Mouse (Mus musculus) midbrain, embryonic 10.5 days (tissue): Measurements from ENCODE around the gene Gpr19. TPM values are rescaled to one million over a fixed set of nuclear protein-coding genes. Genes with fewer than 3 reads are reported as not detected.
A peak's percentile ranks its signal among the peaks of the same experiment; 100 is the strongest.

Source experiments
- DNase-seq: peaks from one replicate; pipeline ENCODE4 v3.0.0-alpha.2; 2017; ENCODE audit warnings: low spot score
- H3K27ac ChIP-seq: fragments of 300-500 bp; sonication (generic); replicated peaks from 2 replicates; pipeline ENCODE4 v1.5.1; 2016; ENCODE audit warnings: mild to moderate bottlenecking
- H3K27me3 ChIP-seq: fragments of 300-500 bp; sonication (generic); 2 replicates; pipeline ENCODE4 v1.6.1; 2016; ENCODE audit warnings: low read depth, mild to moderate bottlenecking; ENCODE audit not compliant: poor library complexity, severe bottlenecking
- H3K36me3 ChIP-seq: fragments of 300-500 bp; sonication (generic); 2 replicates; pipeline ENCODE4 v1.6.1; 2016; ENCODE audit warnings: mild to moderate bottlenecking, moderate library complexity
- H3K4me1 ChIP-seq: fragments of 300-500 bp; sonication (generic); 2 replicates; pipeline ENCODE4 v1.6.1; 2016
- H3K4me3 ChIP-seq: fragments of 300-500 bp; sonication (generic); 2 replicates; pipeline ENCODE4 v1.5.1; 2016; ENCODE audit warnings: mild to moderate bottlenecking, moderate library complexity
- H3K9me3 ChIP-seq: fragments of 300-500 bp; sonication (generic); replicated peaks from 2 replicates; pipeline ENCODE4 v1.6.1; 2016; ENCODE audit warnings: mild to moderate bottlenecking
- WGBS: fragments of 180-500 bp; shearing (Covaris S2); methylation state at CpG from one replicate; pipeline ENCODE4 v1.1.7; 2016; 5-methylcytosine and 5-hydroxymethylcytosine counted together
- polyA plus RNA-seq: library from polyadenylated mRNA; unstranded; fragments of >200 nt; fragmentation: Nextera tagmentation; extraction: Ambion mirVana; gene quantifications from 2 replicates; pipeline ENCODE4 v1.2.1, GENCODE M21; 2016

Gene Gpr19
- polyA plus RNA-seq, 1 experiment from 2014 or later: 32.3 TPM

GRCm38 (mm10) chr6:134890436-134890835, 7.9 kb downstream of the Gpr19 start:
- H3K4me1 ChIP-seq: peaks cover 47% of the 10 kb centered on the region
- no peaks in the 10 kb centered on the region for H3K27me3 ChIP-seq
- H3K36me3 ChIP-seq: peaks cover 5% of the 10 kb centered on the region
- H3K9me3 ChIP-seq: no peaks in the 10 kb centered on the region
- peak overlapping the region; percentile 38 for H3K27ac ChIP-seq
- no peak for DNase-seq
- no peak overlapping the region for H3K4me3 ChIP-seq
- WGBS: 86% methylated on average over 7 of the region's 7 CpGs

- peak overlapping the region; percentile 90; the same call in 1 of the 2 replicates for H3K27ac ChIP-seq
- H3K4me3 ChIP-seq: no peak overlapping the region
- DNase-seq: no peak
- peaks cover 9% of the 10 kb centered on the region; the same call in 1 of the 2 replicates for H3K36me3 ChIP-seq
- 90% methylated on average over 1 of the region's 1 CpGs for WGBS
- H3K27me3 ChIP-seq: no peaks in the 10 kb centered on the region
- H3K9me3 ChIP-seq: no peaks in the 10 kb centered on the region
- H3K4me1 ChIP-seq: peaks cover 53% of the 10 kb centered on the region
These were observed 8.6 kb downstream of the Gpr19 start for GRCm38 (mm10) chr6:134889763-134890162.

- H3K36me3 ChIP-seq: peaks cover 20% of the 10 kb centered on the region
- 7% methylated on average over 4 of the region's 4 CpGs for WGBS
- H3K4me3 ChIP-seq: peak overlapping the region; percentile 70
- no peaks in the 10 kb centered on the region for H3K9me3 ChIP-seq
- peaks cover 54% of the 10 kb centered on the region for H3K4me1 ChIP-seq
- DNase-seq: peak; percentile 72
- H3K27ac ChIP-seq: peak overlapping the region; percentile 90
- no peaks in the 10 kb centered on the region for H3K27me3 ChIP-seq
These were observed 9.8 kb downstream of the Gpr19 start for GRCm38 (mm10) chr6:134888563-134889017.

- DNase-seq: peak; percentile 91
- Histone ChIP-seq H3K36me3 (peaks cover 25% of the 10 kb centered on the region), H3K4me1 (peaks cover 54% of the 10 kb centered on the region), H3K4me3 (peak overlapping the region; percentile 70), H3K9me3 (no peaks in the 10 kb centered on the region), H3K27me3 (no peaks in the 10 kb centered on the region), H3K27ac (peak overlapping the region; percentile 90)
- under 1% methylated on average over 10 of the region's 10 CpGs for WGBS
These were observed 10.5 kb downstream of the Gpr19 start for GRCm38 (mm10) chr6:134887711-134888449.

GRCm38 (mm10) chr6:134887008-134887407, 11.4 kb downstream of the Gpr19 start:
- Histone ChIP-seq H3K9me3 (no peaks in the 10 kb centered on the region), H3K27ac (peak overlapping the region; percentile 90), H3K36me3 (peaks cover 34% of the 10 kb centered on the region), H3K4me1 (peaks cover 54% of the 10 kb centered on the region), H3K4me3 (peak overlapping the region; percentile 70), H3K27me3 (no peaks in the 10 kb centered on the region)
- peak; percentile 33 for DNase-seq
- WGBS: 24% methylated on average over 5 of the region's 5 CpGs

GRCm38 (mm10) chr6:134886475-134886874, 11.9 kb downstream of the Gpr19 start:
- WGBS: 90% methylated on average over 8 of the region's 8 CpGs
- H3K9me3 ChIP-seq: no peaks in the 10 kb centered on the region
- H3K4me1 ChIP-seq: peaks cover 54% of the 10 kb centered on the region
- peak overlapping the region; percentile 70 for H3K4me3 ChIP-seq
- DNase-seq: no peak
- no peaks in the 10 kb centered on the region for H3K27me3 ChIP-seq
- peaks cover 39% of the 10 kb centered on the region for H3K36me3 ChIP-seq
- peak overlapping the region; percentile 90 for H3K27ac ChIP-seq

GRCm38 (mm10) chr6:134885515-134885914, 12.9 kb downstream of the Gpr19 start:
- DNase-seq: no peak
- Histone ChIP-seq H3K36me3 (peaks cover 46% of the 10 kb centered on the region), H3K27ac (no peak overlapping the region), H3K4me3 (peak overlapping the region; percentile 70; the same call in 1 of the 2 replicates), H3K4me1 (peaks cover 60% of the 10 kb centered on the region), H3K27me3 (no peaks in the 10 kb centered on the region), H3K9me3 (no peaks in the 10 kb centered on the region)
- WGBS: 93% methylated on average over 2 of the region's 2 CpGs

GRCm38 (mm10) chr6:134883661-134884060, 14.7 kb downstream of the Gpr19 start:
- Histone ChIP-seq H3K9me3 (no peaks in the 10 kb centered on the region), H3K36me3 (peaks cover 55% of the 10 kb centered on the region), H3K27ac (no peak overlapping the region), H3K4me3 (no peak overlapping the region), H3K27me3 (no peaks in the 10 kb centered on the region), H3K4me1 (peaks cover 41% of the 10 kb centered on the region)
- DNase-seq: no peak
- WGBS: 90% methylated on average over 4 of the region's 4 CpGs

GRCm38 (mm10) chr6:134880046-134880445, 18.3 kb downstream of the Gpr19 start:
- Histone ChIP-seq H3K9me3 (no peaks in the 10 kb centered on the region), H3K27me3 (no peaks in the 10 kb centered on the region), H3K27ac (no peak overlapping the region), H3K4me3 (no peak overlapping the region), H3K36me3 (peaks cover 65% of the 10 kb centered on the region), H3K4me1 (peaks cover 10% of the 10 kb centered on the region)
- WGBS: 89% methylated on average over 2 of the region's 2 CpGs
- no peak for DNase-seq

- 93% methylated on average over 5 of the region's 5 CpGs for WGBS
- H3K36me3 ChIP-seq: peaks cover 64% of the 10 kb centered on the region
- H3K27me3 ChIP-seq: no peaks in the 10 kb centered on the region
- no peak for DNase-seq
- peaks cover 6% of the 10 kb centered on the region for H3K4me1 ChIP-seq
- H3K9me3 ChIP-seq: no peaks in the 10 kb centered on the region
- H3K4me3 ChIP-seq: no peak overlapping the region
- no peak overlapping the region for H3K27ac ChIP-seq
These were observed 18.8 kb downstream of the Gpr19 start for GRCm38 (mm10) chr6:134879556-134879955.

GRCm38 (mm10) chr6:134877892-134878291, 20.5 kb downstream of the Gpr19 start:
- H3K9me3 ChIP-seq: no peaks in the 10 kb centered on the region
- no peak for DNase-seq
- peaks cover 66% of the 10 kb centered on the region for H3K36me3 ChIP-seq
- peaks cover 6% of the 10 kb centered on the region for H3K4me1 ChIP-seq
- 86% methylated on average over 1 of the region's 1 CpGs for WGBS
- no peak overlapping the region for H3K4me3 ChIP-seq
- no peaks in the 10 kb centered on the region for H3K27me3 ChIP-seq
- no peak overlapping the region for H3K27ac ChIP-seq

GRCm38 (mm10) chr6:134877276-134877675, 21.1 kb downstream of the Gpr19 start:
- 86% methylated on average over 4 of the region's 4 CpGs for WGBS
- H3K4me3 ChIP-seq: no peak overlapping the region
- no peak overlapping the region for H3K27ac ChIP-seq
- H3K36me3 ChIP-seq: peaks cover 66% of the 10 kb centered on the region
- no peaks in the 10 kb centered on the region for H3K9me3 ChIP-seq
- peaks cover 6% of the 10 kb centered on the region for H3K4me1 ChIP-seq
- no peaks in the 10 kb centered on the region for H3K27me3 ChIP-seq
- DNase-seq: no peak

- Histone ChIP-seq H3K4me1 (peaks cover 6% of the 10 kb centered on the region), H3K27me3 (no peaks in the 10 kb centered on the region), H3K4me3 (no peak overlapping the region), H3K27ac (no peak overlapping the region), H3K9me3 (no peaks in the 10 kb centered on the region), H3K36me3 (peaks cover 64% of the 10 kb centered on the region)
- WGBS: 82% methylated on average over 6 of the region's 6 CpGs
- no peak for DNase-seq
These were observed 21.6 kb downstream of the Gpr19 start for GRCm38 (mm10) chr6:134876795-134877194.
